Mouse (Mus musculus) testis, adult 10 weeks (tissue): ENCODE results near the gene Zfp970. TPM values are rescaled to one million over a fixed set of nuclear protein-coding genes. Genes with fewer than 3 reads are reported as not detected.

Experiments
- polyA plus RNA-seq: library from polyadenylated mRNA; stranded (reverse); fragments of 350-450 nt; fragmentation: Illumina TruSeq; extraction: RNeasy Lipid Tissue Mini Kit (QIAGEN cat#74804); gene quantifications from one replicate; pipeline ENCODE4 v1.2.3, GENCODE M21; 2014; ENCODE audit warnings: low read depth, low replicate concordance

Zfp970 gene
- polyA plus RNA-seq = 9.4 TPM

DNA sequence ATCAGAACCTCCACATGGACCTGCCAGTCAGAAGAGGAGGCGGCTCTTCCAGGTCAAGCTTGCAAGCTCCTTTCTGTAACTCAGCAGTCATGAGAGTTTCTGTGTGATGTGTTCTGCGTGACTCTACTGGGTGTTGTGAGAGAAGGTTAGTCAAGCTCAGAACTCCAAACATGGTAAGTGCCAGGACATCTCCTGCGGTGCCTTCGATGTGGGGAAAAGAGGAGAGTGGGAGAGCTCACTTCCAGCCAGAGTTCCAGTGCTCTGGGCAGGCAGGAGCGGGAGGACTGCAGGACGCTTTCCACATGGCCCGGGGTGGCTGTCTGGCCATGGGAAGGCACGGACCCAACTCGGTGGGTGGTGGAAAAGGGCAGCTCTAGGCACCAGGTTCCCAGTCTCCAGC lies at the start of gene Zfp970:
Zfp970 (plus strand) TSS at position 58 of the 400 bp plus-strand sequence.

DNA sequence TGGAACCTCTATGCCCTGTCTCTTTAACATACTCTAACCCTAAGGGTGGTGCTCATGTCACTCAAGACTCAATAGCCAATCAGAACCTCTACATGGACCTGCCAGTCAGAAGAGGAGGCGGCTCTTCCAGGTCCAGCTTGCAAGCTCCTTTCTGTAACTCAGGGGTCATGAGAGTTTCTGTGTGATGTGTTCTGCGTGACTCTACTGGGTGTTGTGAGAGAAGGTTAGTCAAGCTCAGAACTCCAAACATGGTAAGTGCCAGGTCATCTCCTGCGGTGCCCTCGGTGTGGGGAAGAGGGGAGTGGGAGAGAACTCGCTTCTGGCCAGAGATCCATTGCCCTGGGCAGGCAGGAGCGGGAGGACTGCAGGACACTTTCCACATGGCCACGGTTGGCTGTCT lies 33.5 kb downstream of the Zfp970 start, which contains the start of gene Gm14403:
Gm14403 (plus strand) TSS at position 149 of the 400 bp plus-strand sequence.

Other genes with a start within 250 kb of the Zfp970 start
- gene Gm14409, start 197.7 kb upstream of the Zfp970 start, polyA plus RNA-seq = 0.43 TPM
- gene Gm14412, start 140.4 kb upstream of the Zfp970 start, polyA plus RNA-seq = 3.8 TPM
- 2.0 TPM for gene Gm14418, start 66.4 kb upstream of the Zfp970 start, polyA plus RNA-seq
- 1.8 TPM for gene Gm14403, start 33.5 kb downstream of the Zfp970 start, polyA plus RNA-seq
- not detected for gene Gm14406, start 113.5 kb downstream of the Zfp970 start, polyA plus RNA-seq